Mouse (Mus musculus) left cerebral cortex, postnatal 14 days (tissue): ENCODE measurements at regions not wholly inside any gene's neighbourhood (a gene's known extent, or its start where the extent isn't known, plus 50 kb on each side); places are given as distances from the start of the nearest gene placed in this dataset.

ENCODE experiments used
- DNase-seq, 2 experiments: peaks; one replicate each; pipeline ENCODE4 v3.0.0; 2021 to 2022; ENCODE audit warnings: low spot score in 2 of 2, mixed read lengths in 1 of 2
- intact Hi-C: fragments of 180-260 bp; cut with DNase I; formaldehyde crosslinking; loops from one replicate; pipeline ENCODE4 v1.15.1; 2025

DNA sequence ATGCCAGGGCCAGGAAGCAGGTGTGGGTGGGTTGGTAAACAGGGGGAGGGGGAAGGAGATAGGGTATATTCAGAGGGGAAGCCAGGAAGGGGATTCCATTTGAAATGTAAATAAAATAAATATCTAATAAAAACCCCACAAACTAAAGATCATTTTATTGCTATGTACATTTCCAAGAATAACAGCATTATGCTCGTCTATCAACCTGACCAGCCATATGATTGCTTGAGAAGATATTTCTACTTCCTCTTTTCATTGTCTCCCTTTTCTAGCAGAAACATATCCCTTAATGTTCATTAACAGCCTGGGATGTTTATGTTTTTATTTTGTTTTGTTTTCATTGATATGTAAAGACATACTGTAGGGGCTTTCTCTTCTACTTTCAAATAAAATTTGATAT, 202.6 kb downstream of the Slitrk5 start:
- DNase-seq: no peak
- intact Hi-C loops: no loop called here

DNA sequence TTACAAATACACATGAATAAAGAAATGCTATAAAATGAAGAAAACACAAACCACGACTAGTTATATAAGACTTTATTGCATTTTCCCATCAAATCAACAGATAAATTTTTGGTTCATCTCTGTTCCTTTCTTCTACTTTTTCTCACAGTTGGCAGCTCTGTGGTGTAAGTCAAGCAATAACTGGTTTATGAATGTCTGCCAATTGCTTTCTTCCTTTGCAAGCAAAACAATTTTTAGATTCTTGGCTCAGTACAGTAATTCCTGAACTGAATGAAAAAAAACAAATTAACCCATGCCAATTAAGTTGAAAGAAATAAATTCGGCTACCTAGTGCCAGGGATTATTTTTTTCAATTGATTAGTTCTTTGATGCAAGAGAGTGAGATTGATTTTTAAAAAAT, 203.1 kb downstream of the Slitrk5 start:
- intact Hi-C loops: no loop called here
- peak in 1 of 2 experiments; percentile 21 for DNase-seq

DNA sequence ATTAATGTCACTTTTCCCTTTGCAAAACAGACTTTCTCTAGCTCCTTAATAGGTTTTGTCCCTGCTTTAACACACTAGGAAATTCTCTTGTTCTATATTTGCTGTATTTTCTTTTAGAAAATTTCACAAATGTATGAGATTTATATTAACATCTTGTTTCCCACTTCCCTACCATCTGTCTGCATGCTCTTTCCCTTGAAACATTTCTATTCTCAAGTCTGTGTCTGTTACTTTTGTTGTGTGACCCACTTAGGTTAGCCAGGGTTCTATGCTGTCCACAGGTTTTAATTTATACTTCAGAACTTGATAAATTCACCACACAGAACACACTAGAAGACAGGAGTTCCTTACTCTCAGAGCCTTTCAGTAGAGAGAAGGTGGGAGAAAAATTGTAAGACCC, 209.1 kb downstream of the Slitrk5 start:
- peak in 1 of 2 experiments; percentile 1 for DNase-seq
- intact Hi-C loops: no loop called here

GRCm38 (mm10) chr14:111887688-111888087, 212.8 kb downstream of the Slitrk5 start:
- DNase-seq: no peak

DNA sequence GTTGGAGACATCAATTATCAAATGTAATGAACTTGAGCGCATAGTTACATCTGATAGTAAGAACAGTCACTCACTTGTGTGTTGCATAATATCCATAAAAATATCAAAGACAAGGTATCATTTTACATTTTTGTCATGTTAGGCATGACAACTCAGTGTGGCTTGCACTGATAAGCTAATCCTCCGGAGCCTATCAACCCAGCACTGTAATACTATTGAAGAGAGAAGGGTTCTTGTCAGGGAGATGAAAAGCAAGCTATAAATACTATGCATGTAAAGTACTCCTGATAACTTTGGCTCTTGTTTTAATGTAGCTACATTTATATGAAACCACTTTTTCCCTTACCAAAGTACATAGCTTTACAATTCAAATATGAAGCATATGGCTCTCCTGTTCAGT, 213.9 kb downstream of the Slitrk5 start:
- intact Hi-C loops: no loop called here
- DNase-seq: no peak

More at GRCm38 (mm10) chr14:111887688-111888087, 212.8 kb downstream of the Slitrk5 start:
- intact Hi-C loops: no loop called here
